In genomic region chr6:125071170-125071895, GRCm38 (mm10) we compare ENCODE assay signal across 8 mouse cellular contexts. TPM values are rescaled to one million over a fixed set of nuclear protein-coding genes. Genes with fewer than 3 reads are reported as not detected.
DNase-seq lines count a peak whose midpoint lies in the region; ATAC-seq and TF ChIP-seq lines count a peak whose summit lies in the region.

No protein-coding gene starts in this region.

- TF ChIP-seq CTCF in hindbrain, postnatal 0 days (IDR thresholded peaks at IDR 0.05; ENCODE audit: low read depth): no peak

- peak; percentile 54 for ATAC-seq in heart, embryonic 15.5 days (replicated peaks; ENCODE audit: insufficient number of reproducible peaks, insufficient read depth, low FRiP score, low read depth)
- ATAC-seq in hindbrain, postnatal 0 days: peak; percentile 91
- peak; percentile 64; the same call in 1 of the 2 replicates for ATAC-seq in midbrain, embryonic 11.5 days (ENCODE audit: low FRiP score)

- WGBS in heart, embryonic 15.5 days: 73% methylated on average over 18 of the region's 18 CpGs
- 75% methylated on average over 18 of the region's 18 CpGs for WGBS in heart, embryonic 10.5 days
- WGBS in hindbrain, postnatal 0 days: 67% methylated on average over 18 of the region's 18 CpGs
- 86% methylated on average over 18 of the region's 18 CpGs for WGBS in midbrain, embryonic 11.5 days

- no peak overlapping the region for H3K9ac ChIP-seq in heart, embryonic 15.5 days
- no peak overlapping the region for H3K9ac ChIP-seq in hindbrain, postnatal 0 days (replicated peaks; ENCODE audit: low read length)
- no peak overlapping the region for H3K9ac ChIP-seq in midbrain, embryonic 11.5 days (ENCODE audit: low read length)

- H3K36me3 ChIP-seq in heart, embryonic 15.5 days: no peaks in the 10 kb centered on the region
- H3K36me3 ChIP-seq in heart, embryonic 10.5 days: no peaks in the 10 kb centered on the region
- H3K36me3 ChIP-seq in hindbrain, postnatal 0 days (ENCODE audit: insufficient read depth, low read length): no peaks in the 10 kb centered on the region
- no peaks in the 10 kb centered on the region for H3K36me3 ChIP-seq in midbrain, embryonic 11.5 days (ENCODE audit: control insufficient read depth, insufficient read depth, low read length)

- peak overlapping the region; percentile 25; the same call in 1 of the 2 replicates for H3K4me2 ChIP-seq in heart, embryonic 15.5 days
- H3K4me2 ChIP-seq in hindbrain, postnatal 0 days (ENCODE audit: low read depth, low read length): 0 out of 2 replicates have a peak overlapping the region, but pooled peaks have one; percentile 6
- no peak overlapping the region for H3K4me2 ChIP-seq in midbrain, embryonic 11.5 days

- peaks cover 12% of the 10 kb centered on the region for H3K4me1 ChIP-seq in heart, embryonic 15.5 days (replicated peaks)
- peaks cover 12% of the 10 kb centered on the region for H3K4me1 ChIP-seq in heart, embryonic 10.5 days
- no peaks in the 10 kb centered on the region for H3K4me1 ChIP-seq in hindbrain, postnatal 0 days (ENCODE audit: insufficient read depth, low read length)
- no peaks in the 10 kb centered on the region for H3K4me1 ChIP-seq in midbrain, embryonic 11.5 days (ENCODE audit: control insufficient read depth, insufficient read depth, low read length)

- DNase-seq in heart, embryonic 10.5 days (ENCODE audit: low spot score): no peak
- DNase-seq in c-Kit-positive CD71-negative TER-119-negative erythroid progenitor cells, embryonic 14.5 days (ENCODE audit: low read depth): peak; percentile 63
- peak; percentile 59 for DNase-seq in hindbrain, postnatal 0 days (ENCODE audit: low spot score)
- no peak for DNase-seq in midbrain, embryonic 11.5 days (ENCODE audit: low spot score, missing footprints)
- DNase-seq in thymus, postnatal 0 days (ENCODE audit: low spot score): peak; percentile 63
- no peak for DNase-seq in yolk sac, embryonic 10.5 days (ENCODE audit: low spot score)
- DNase-seq in kidney, postnatal 4 days: no peak

- peak overlapping the region; percentile 27 for H3K27ac ChIP-seq in heart, embryonic 15.5 days
- no peak overlapping the region for H3K27ac ChIP-seq in heart, embryonic 10.5 days
- H3K27ac ChIP-seq in hindbrain, postnatal 0 days: peak overlapping the region; percentile 85
- no peak overlapping the region for H3K27ac ChIP-seq in midbrain, embryonic 11.5 days (ENCODE audit: low read depth, low read length)

- no peaks in the 10 kb centered on the region for H3K9me3 ChIP-seq in heart, embryonic 15.5 days (replicated peaks)
- no peaks in the 10 kb centered on the region for H3K9me3 ChIP-seq in heart, embryonic 10.5 days
- H3K9me3 ChIP-seq in hindbrain, postnatal 0 days (ENCODE audit: low read length): no peaks in the 10 kb centered on the region
- H3K9me3 ChIP-seq in midbrain, embryonic 11.5 days (ENCODE audit: control insufficient read depth, low read length): no peaks in the 10 kb centered on the region

- 0 out of 2 replicates have a peak overlapping the region, but pooled peaks have one; percentile 10 for H3K4me3 ChIP-seq in heart, embryonic 15.5 days
- H3K4me3 ChIP-seq in heart, embryonic 10.5 days: no peak overlapping the region
- no peak overlapping the region for H3K4me3 ChIP-seq in hindbrain, postnatal 0 days (ENCODE audit: low read length)
- H3K4me3 ChIP-seq in midbrain, embryonic 11.5 days (ENCODE audit: low read depth, low read length): no peak overlapping the region

- no peaks in the 10 kb centered on the region for H3K27me3 ChIP-seq in heart, embryonic 15.5 days
- H3K27me3 ChIP-seq in heart, embryonic 10.5 days (ENCODE audit: insufficient read depth, poor library complexity, severe bottlenecking): peaks cover 12% of the 10 kb centered on the region
- H3K27me3 ChIP-seq in hindbrain, postnatal 0 days (ENCODE audit: insufficient read depth, low read length): no peaks in the 10 kb centered on the region
- no peaks in the 10 kb centered on the region for H3K27me3 ChIP-seq in midbrain, embryonic 11.5 days (ENCODE audit: control insufficient read depth, insufficient read depth, low read length)

RNA-seq across cellular contexts. Expression of gene Lpar5, which starts 3.6 kb away (rescaled TPM):
- polyA plus RNA-seq in heart, embryonic 15.5 days (2015; fragmentation: Nextera tagmentation; extraction: Ambion mirVana): 0.35 and 0.90 TPM in 2 replicates
- 0.37 and 0.38 TPM in 2 replicates for polyA plus RNA-seq in heart, embryonic 10.5 days (2016; fragmentation: Nextera tagmentation; extraction: Ambion mirVana)
- total RNA-seq in hindbrain, postnatal 0 days (2014; rRNA removed): 0.75 and 1.8 TPM in 2 replicates
- 0.68 and 0.88 TPM in 2 replicates for polyA plus RNA-seq in hindbrain, postnatal 0 days (2015; fragmentation: Nextera tagmentation; extraction: Ambion mirVana)
- polyA plus RNA-seq in midbrain, embryonic 11.5 days (2014; fragmentation: Nextera tagmentation; extraction: Ambion mirVana): 0.11 TPM in 1 of 2 replicates, not detected in the other
- 3.5 and 4.2 TPM in 2 replicates for polyA plus RNA-seq in thymus, postnatal 0 days (2015; fragmentation: Nextera tagmentation; extraction: Ambion mirVana)

RNA-seq across cellular contexts. Expression of gene Acrbp, which starts 21.8 kb away (rescaled TPM):
- polyA plus RNA-seq in heart, embryonic 15.5 days (2015; fragmentation: Nextera tagmentation; extraction: Ambion mirVana): 5.2 and 7.1 TPM in 2 replicates
- polyA plus RNA-seq in heart, embryonic 10.5 days (2016; fragmentation: Nextera tagmentation; extraction: Ambion mirVana): 4.8 and 8.0 TPM in 2 replicates
- 10.5 and 17.3 TPM in 2 replicates for total RNA-seq in hindbrain, postnatal 0 days (2014; rRNA removed)
- 12.2 and 17.5 TPM in 2 replicates for polyA plus RNA-seq in hindbrain, postnatal 0 days (2015; fragmentation: Nextera tagmentation; extraction: Ambion mirVana)
- 9.2 and 10.8 TPM in 2 replicates for polyA plus RNA-seq in midbrain, embryonic 11.5 days (2014; fragmentation: Nextera tagmentation; extraction: Ambion mirVana)
- polyA plus RNA-seq in thymus, postnatal 0 days (2015; fragmentation: Nextera tagmentation; extraction: Ambion mirVana): 9.2 and 10.2 TPM in 2 replicates

RNA-seq across cellular contexts. Expression of gene Chd4, which starts 24.4 kb away (rescaled TPM):
- polyA plus RNA-seq in heart, embryonic 15.5 days (2015; fragmentation: Nextera tagmentation; extraction: Ambion mirVana): 61.1 and 63.4 TPM in 2 replicates
- polyA plus RNA-seq in heart, embryonic 10.5 days (2016; fragmentation: Nextera tagmentation; extraction: Ambion mirVana): 75.0 and 88.6 TPM in 2 replicates
- total RNA-seq in hindbrain, postnatal 0 days (2014; rRNA removed): 101 and 106 TPM in 2 replicates
- 90.2 and 94.7 TPM in 2 replicates for polyA plus RNA-seq in hindbrain, postnatal 0 days (2015; fragmentation: Nextera tagmentation; extraction: Ambion mirVana)
- 96.9 and 99.3 TPM in 2 replicates for polyA plus RNA-seq in midbrain, embryonic 11.5 days (2014; fragmentation: Nextera tagmentation; extraction: Ambion mirVana)
- polyA plus RNA-seq in thymus, postnatal 0 days (2015; fragmentation: Nextera tagmentation; extraction: Ambion mirVana): 70.0 and 84.9 TPM in 2 replicates

RNA-seq across cellular contexts. Expression of gene Ing4, which starts 31.8 kb away (rescaled TPM):
- 79.2 and 83.1 TPM in 2 replicates for polyA plus RNA-seq in heart, embryonic 15.5 days (2015; fragmentation: Nextera tagmentation; extraction: Ambion mirVana)
- 74.4 and 84.5 TPM in 2 replicates for polyA plus RNA-seq in heart, embryonic 10.5 days (2016; fragmentation: Nextera tagmentation; extraction: Ambion mirVana)
- 60.7 and 78.3 TPM in 2 replicates for total RNA-seq in hindbrain, postnatal 0 days (2014; rRNA removed)
- 97.6 and 102 TPM in 2 replicates for polyA plus RNA-seq in hindbrain, postnatal 0 days (2015; fragmentation: Nextera tagmentation; extraction: Ambion mirVana)
- 139 and 146 TPM in 2 replicates for polyA plus RNA-seq in midbrain, embryonic 11.5 days (2014; fragmentation: Nextera tagmentation; extraction: Ambion mirVana)
- polyA plus RNA-seq in thymus, postnatal 0 days (2015; fragmentation: Nextera tagmentation; extraction: Ambion mirVana): 113 and 118 TPM in 2 replicates

Comparison
In these comparisons a context has a peak if more than half of its experiments do, and no peak if none do; other contexts are left out.
1. H3K27ac ChIP-seq: peak in heart, embryonic 15.5 days (single experiment) and hindbrain, postnatal 0 days (single experiment); none in heart, embryonic 10.5 days (single experiment) and midbrain, embryonic 11.5 days (single experiment).
2. DNase-seq: peak in c-Kit-positive CD71-negative TER-119-negative erythroid progenitor cells, embryonic 14.5 days (single experiment), hindbrain, postnatal 0 days (single experiment) and thymus, postnatal 0 days (single experiment); none in heart, embryonic 10.5 days (single experiment), midbrain, embryonic 11.5 days (single experiment), yolk sac, embryonic 10.5 days (single experiment) and kidney, postnatal 4 days (0 of 2).
3. Peak in every context shown above with its lines, with median percentiles within 50 percentile points of each other: ATAC-seq.